Mouse (Mus musculus) kidney, adult 2 months (tissue): ENCODE measurements around the gene Kank2. TPM values are rescaled to one million over a fixed set of nuclear protein-coding genes. Genes with fewer than 3 reads are reported as not detected.
"Not testable (repeated sequence)": the region's sequence is repeated elsewhere in the genome, so short reads cannot be mapped to it uniquely, and the experiment has no call there.

Experiments used
- DNase-seq: peaks from one replicate; pipeline ENCODE4 v3.0.0; 2021
- H3K27ac ChIP-seq: fragments of 200-500 bp; 2 replicates; pipeline ENCODE4 v1.5.1; 2012; ENCODE audit warnings: low read depth, low read length, control low read depth, inconsistent platforms; ENCODE audit not compliant: insufficient read depth
- H3K27me3 ChIP-seq: fragments of 200-500 bp; replicated peaks from 2 replicates; pipeline ENCODE4 v1.6.1; 2012; ENCODE audit warnings: mild to moderate bottlenecking, moderate library complexity, low read length, inconsistent platforms; ENCODE audit not compliant: control insufficient read depth, insufficient read depth
- H3K36me3 ChIP-seq: fragments of 200-500 bp; 2 replicates; pipeline ENCODE4 v1.6.1; 2012; ENCODE audit warnings: mild to moderate bottlenecking, moderate library complexity, low read length, inconsistent platforms; ENCODE audit not compliant: control insufficient read depth, insufficient read depth
- H3K4me1 ChIP-seq: fragments of 200-500 bp; 2 replicates; pipeline ENCODE4 v1.6.1; 2011; ENCODE audit warnings: low read length; ENCODE audit not compliant: control insufficient read depth, insufficient read depth
- H3K4me3 ChIP-seq: fragments of 200-500 bp; 2 replicates; pipeline ENCODE4 v1.5.1; 2011; ENCODE audit warnings: mild to moderate bottlenecking, low read depth, low read length, control low read depth; ENCODE audit not compliant: insufficient read depth
- CTCF ChIP-seq: fragments of 200-500 bp; conservative IDR thresholded peaks from 2 replicates; pipeline ENCODE4 v1.5.1; 2011; ENCODE audit warnings: low read depth, mild to moderate bottlenecking, control low read depth, low read length, moderate library complexity, mixed read lengths; ENCODE audit not compliant: insufficient read depth, insufficient read length
- POLR2A ChIP-seq: fragments of 200-500 bp; IDR thresholded peaks from one replicate; pipeline ENCODE4 v1.6.1; 2011; ENCODE audit warnings: low read depth, low read length, control low read depth
- WGBS: fragments of 180-500 bp; shearing (Covaris S2); methylation state at CpG from one replicate; pipeline ENCODE4 v1.1.7; 2018; 5-methylcytosine and 5-hydroxymethylcytosine counted together
- polyA plus RNA-seq: library from polyadenylated mRNA; depleted of rRNA; stranded (reverse); fragments of >200 nt; gene quantifications from 2 replicates; pipeline ENCODE4 v1.2.3, GENCODE M21; 2012

Kank2 gene
- polyA plus RNA-seq, 1 experiment = 21.8 TPM

- TF ChIP-seq CTCF (no peak), POLR2A (no peak)
- H3K27me3 ChIP-seq = no peaks in the 10 kb centered on the region
- peaks cover 6% of the 10 kb centered on the region; the same call in 1 of the 2 replicates for H3K4me1 ChIP-seq
- H3K4me3 ChIP-seq = peak overlapping the region; percentile 88
- H3K36me3 ChIP-seq = no peaks in the 10 kb centered on the region
- 0 out of 2 replicates have a peak overlapping the region, but pooled peaks have one; percentile 95 for H3K27ac ChIP-seq
- 34% methylated on average over 3 of the region's 3 CpGs for WGBS
- no peak for DNase-seq
Measured at GRCm38 (mm10) chr9:21799010-21799350, 436 bp upstream of the Kank2 start.

- under 1% methylated on average over 26 of the region's 26 CpGs for WGBS
- Histone ChIP-seq H3K4me3 (peak overlapping the region; percentile 88), H3K36me3 (no peaks in the 10 kb centered on the region), H3K4me1 (peaks cover 6% of the 10 kb centered on the region; the same call in 1 of the 2 replicates), H3K27ac (peak overlapping the region; percentile 95), H3K27me3 (no peaks in the 10 kb centered on the region)
- TF ChIP-seq CTCF (no peak), POLR2A (no peak)
- peak; percentile 68 for DNase-seq
Measured at GRCm38 (mm10) chr9:21797921-21798344, 611 bp downstream of the Kank2 start.

- Histone ChIP-seq H3K27me3 (no peaks in the 10 kb centered on the region), H3K4me1 (peaks cover 6% of the 10 kb centered on the region), H3K36me3 (no peaks in the 10 kb centered on the region), H3K27ac (peak overlapping the region; percentile 36; the same call in 1 of the 2 replicates), H3K4me3 (peak overlapping the region; percentile 88; the same call in 1 of the 2 replicates)
- DNase-seq = no peak
- WGBS = 55% methylated on average over 3 of the region's 3 CpGs
- TF ChIP-seq POLR2A (no peak), CTCF (no peak)
Measured at GRCm38 (mm10) chr9:21796919-21797318, 1.6 kb downstream of the Kank2 start.

GRCm38 (mm10) chr9:21796259-21796658 lies 2.3 kb downstream of the Kank2 start:
- WGBS = 45% methylated on average over 3 of the region's 3 CpGs
- no peaks in the 10 kb centered on the region for H3K36me3 ChIP-seq
- H3K4me3 ChIP-seq = no peak overlapping the region
- H3K27ac ChIP-seq = peak overlapping the region; percentile 58; the same call in 1 of the 2 replicates
- peaks cover 11% of the 10 kb centered on the region for H3K4me1 ChIP-seq
- H3K27me3 ChIP-seq = no peaks in the 10 kb centered on the region
- TF ChIP-seq CTCF (no peak), POLR2A (no peak)
- DNase-seq = no peak

- Histone ChIP-seq H3K4me1 (peaks cover 11% of the 10 kb centered on the region), H3K27ac (no peak overlapping the region), H3K27me3 (no peaks in the 10 kb centered on the region), H3K36me3 (no peaks in the 10 kb centered on the region), H3K4me3 (no peak overlapping the region)
- WGBS = 79% methylated on average over 5 of the region's 5 CpGs
- DNase-seq = no peak
- TF ChIP-seq POLR2A = no peak
- TF ChIP-seq CTCF = no peak
Measured at GRCm38 (mm10) chr9:21795579-21795978, 3.0 kb downstream of the Kank2 start.

DNA sequence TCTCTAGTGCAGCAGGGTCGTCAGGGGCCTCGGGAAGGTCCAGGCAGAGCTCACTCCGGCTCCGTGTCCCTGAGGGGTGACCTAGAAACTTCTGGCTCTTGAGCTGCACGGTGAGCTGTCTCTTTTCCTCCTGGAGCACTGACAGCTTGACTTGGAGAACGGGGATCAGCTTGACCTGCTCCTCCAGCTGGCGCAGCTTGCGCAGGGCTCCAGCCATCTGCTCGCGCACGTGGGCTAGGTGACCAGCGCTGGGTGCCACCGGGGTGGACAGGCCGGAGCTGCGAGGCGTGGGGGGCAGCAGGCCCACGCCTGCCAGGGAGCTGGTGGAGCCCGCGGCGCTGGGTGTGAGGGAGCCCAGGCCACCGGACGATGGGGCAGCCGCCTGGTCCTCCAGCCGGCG lies 3.6 kb downstream of the Kank2 start:
- Histone ChIP-seq H3K36me3 (no peaks in the 10 kb centered on the region), H3K27me3 (no peaks in the 10 kb centered on the region), H3K4me3 (no peak overlapping the region), H3K27ac (no peak overlapping the region), H3K4me1 (peaks cover 11% of the 10 kb centered on the region)
- 96% methylated on average over 25 of the region's 25 CpGs for WGBS
- no peak for DNase-seq
- TF ChIP-seq CTCF = no peak
- TF ChIP-seq POLR2A = no peak

- DNase-seq = no peak
- Histone ChIP-seq H3K27me3 (no peaks in the 10 kb centered on the region), H3K4me1 (peaks cover 11% of the 10 kb centered on the region), H3K36me3 (no peaks in the 10 kb centered on the region), H3K4me3 (no peak overlapping the region), H3K27ac (no peak overlapping the region)
- WGBS = 94% methylated on average over 18 of the region's 18 CpGs
- TF ChIP-seq CTCF = no peak
- no peak for TF ChIP-seq POLR2A
Measured at GRCm38 (mm10) chr9:21794344-21794834, 4.2 kb downstream of the Kank2 start.

- not testable (repeated sequence) for H3K4me1 ChIP-seq, H3K27me3 ChIP-seq, H3K4me3 ChIP-seq, H3K36me3 ChIP-seq, DNase-seq, H3K27ac ChIP-seq
- WGBS = 96% methylated on average over 6 of the region's 6 CpGs
Measured at GRCm38 (mm10) chr9:21793507-21793906, 5.0 kb downstream of the Kank2 start.
